Mouse (Mus musculus) mouse trophoblast stem cell (cell line): ENCODE data around the gene Glo1.

Experiments
- in situ Hi-C, 2 experiments: fragments of 300-500 bp; cut with MseI, MboI; formaldehyde crosslinking; loops; 2 replicates in 1 of 2; 3 replicates in 1 of 2; pipeline ENCODE4 v1.15.1; 2025

Glo1 gene

DNA sequence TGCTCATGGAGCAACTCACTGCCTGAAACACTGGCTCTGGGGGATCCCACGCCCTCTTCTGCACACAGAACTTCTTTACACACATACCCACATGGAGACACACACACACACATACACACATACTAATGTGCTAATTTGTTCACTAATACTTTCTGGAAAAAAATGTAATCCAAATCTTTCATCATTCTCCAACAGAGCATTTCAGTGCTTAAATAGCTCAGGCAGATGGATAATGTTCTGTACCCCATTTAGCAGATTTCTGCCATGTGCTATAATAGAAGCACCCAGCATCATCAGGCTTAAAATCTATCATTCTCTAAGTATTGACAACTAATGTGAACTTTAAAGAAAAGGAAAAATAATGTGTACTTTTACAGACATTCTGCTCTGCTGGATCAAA lies 45.9 kb downstream of the Glo1 start:
- in situ Hi-C loops, result no loop called here

DNA sequence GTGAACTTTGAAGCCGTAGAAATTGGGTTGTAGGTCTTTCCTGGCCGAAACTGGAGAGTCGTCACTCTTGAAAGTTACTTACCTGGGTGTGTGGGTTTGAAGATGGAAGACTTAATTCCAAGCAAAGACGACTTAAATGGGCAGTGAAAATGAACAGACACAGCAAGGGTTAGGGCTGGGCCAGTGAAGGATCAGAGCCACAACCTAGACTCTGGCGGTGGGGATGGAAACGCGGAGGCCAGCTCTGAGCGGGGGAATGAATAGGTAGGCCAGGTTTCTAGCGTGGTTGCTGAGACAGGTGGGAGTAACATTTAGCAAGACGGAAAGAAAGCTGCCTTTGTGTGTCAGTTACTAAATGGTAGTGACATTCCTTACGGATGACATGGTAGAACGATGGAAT lies 49.7 kb downstream of the Glo1 start:
- in situ Hi-C loops, result no loop called here

- in situ Hi-C loops, result no loop called here
These were observed 50.5 kb downstream of the Glo1 start, which contains the start of gene Btbd9 for GRCm38 (mm10) chr17:30575941-30576773. Gene Btbd9 (minus strand): TSS chr17:30576488.

- in situ Hi-C loops, result no loop called here
These were observed 51.4 kb downstream of the Glo1 start for GRCm38 (mm10) chr17:30575121-30575904.

GRCm38 (mm10) chr17:30574783-30575075 lies 51.9 kb downstream of the Glo1 start:
- in situ Hi-C loops, result no loop called here

DNA sequence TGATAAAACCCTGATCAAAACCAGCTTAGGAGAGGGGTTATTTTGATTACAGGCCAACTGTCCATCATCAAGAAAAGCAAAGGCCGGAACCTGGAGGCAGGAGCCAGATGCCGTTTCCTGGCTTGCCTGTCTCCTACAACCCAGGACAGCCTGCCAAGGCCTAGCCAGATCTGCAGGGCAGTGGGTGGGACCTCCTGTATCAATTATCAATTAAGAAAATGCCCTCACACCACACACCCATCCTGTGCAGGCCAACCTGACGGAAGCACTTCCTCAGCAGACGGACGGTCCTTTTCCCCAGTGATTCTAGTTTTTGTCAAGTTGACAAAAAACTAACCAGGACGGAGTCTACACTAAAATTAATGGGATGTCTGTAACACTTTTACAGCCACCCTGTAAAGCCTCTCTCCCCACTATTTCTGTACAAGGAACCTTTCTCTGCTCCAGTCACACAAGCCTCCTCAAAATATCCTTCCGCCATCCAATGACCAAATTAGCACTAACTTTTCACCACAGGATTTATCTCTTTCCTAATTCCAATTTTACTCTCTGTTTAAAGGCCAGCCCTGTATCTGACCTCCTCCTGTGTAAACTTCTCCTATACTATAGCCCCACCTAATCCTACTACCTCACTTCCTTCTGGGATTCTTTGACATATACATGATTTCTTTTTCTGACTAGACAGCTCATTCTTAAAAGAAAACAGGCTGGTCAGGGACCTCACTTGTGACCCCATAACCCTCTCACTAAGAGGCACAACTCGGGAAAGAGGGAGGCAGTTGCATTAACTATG lies 52.5 kb downstream of the Glo1 start:
- in situ Hi-C loops, result no loop called here

GRCm38 (mm10) chr17:30570971-30571370 lies 55.7 kb downstream of the Glo1 start:
- in situ Hi-C loops, result no loop called here

DNA sequence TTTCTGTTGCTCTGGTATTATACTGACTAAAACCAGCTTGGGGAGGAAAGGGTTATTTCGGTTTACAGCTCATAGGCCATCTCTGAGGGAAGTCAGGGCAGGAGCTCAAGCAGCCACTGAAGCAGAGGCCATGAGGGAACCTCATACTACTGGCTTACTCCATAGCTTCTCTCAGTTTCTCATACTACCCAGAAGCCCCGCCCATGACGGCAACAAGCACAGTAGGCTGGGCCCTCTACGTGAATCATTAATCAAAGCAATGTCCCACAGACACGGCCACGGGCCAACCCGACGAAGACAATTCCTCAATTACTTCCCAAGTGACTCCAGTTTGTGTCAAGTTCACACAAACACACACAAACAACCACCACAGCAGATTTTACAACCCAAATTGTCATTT lies 56.5 kb downstream of the Glo1 start:
- in situ Hi-C loops, result no loop called here

DNA sequence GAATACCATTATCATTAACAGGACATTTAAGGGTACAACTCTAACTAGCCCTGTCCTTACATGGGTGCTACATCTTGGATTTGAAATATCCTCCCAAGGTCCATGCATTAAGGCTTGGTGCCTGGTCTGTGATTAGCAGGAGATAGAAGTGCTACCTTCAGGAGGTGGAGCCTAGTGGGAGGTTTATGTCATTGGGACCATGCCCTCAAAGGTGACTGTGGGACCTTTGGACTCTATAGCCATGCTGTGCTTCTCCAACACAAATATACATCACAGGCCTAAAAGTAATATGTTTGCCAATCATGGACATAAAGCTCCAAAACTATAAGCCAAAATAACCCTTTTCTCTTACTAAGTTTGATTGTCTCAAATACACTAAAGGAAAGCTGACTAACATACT lies 58.2 kb downstream of the Glo1 start:
- in situ Hi-C loops, result no loop called here

- in situ Hi-C loops, result no loop called here
These were observed 61.7 kb downstream of the Glo1 start for GRCm38 (mm10) chr17:30564971-30565370.

DNA sequence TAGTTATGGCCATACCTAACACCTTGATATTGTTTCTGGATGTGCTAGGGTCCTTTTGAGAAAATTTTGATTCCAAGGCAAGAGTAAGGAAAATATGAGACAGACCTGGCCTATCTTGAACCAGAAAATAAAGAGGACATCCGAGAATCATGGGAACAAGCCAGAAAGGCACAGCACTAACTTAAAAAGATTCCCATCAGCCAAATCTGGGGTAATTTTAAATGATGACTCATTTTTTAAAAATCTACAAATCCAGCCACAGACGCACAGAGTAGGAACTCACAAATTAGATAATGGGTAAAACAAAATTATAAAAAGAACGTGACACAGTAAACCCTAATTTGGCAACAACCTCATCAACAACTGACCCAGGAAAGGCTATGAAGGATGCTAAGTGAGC lies 62.3 kb downstream of the Glo1 start:
- in situ Hi-C loops, result no loop called here

DNA sequence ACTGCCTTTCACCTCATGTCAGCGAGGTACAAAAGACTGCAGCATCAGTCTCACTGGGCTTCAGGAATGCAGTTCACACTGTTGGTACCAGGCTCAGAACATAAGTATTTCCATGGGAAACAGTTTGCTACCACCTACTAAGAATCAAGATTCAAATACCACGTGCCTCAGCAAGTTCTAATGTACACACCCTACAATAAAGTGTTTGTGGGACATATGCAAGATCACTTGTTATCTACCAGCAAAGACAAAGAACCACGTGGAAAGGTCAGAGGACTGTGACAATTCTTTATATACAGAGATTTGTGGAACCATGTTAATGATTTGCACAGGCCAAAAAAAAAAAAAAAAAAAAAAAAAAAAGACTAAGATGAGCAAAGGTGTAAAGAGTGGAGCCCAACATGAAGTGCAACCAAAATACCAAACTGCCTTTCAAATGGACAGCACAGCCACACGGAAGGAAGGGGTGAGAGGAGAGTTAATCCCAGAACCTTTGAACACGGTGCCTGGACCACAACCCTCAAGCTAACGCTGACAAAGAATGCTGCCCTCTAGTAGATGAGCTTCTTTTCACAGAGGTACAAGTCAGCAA lies 63.1 kb downstream of the Glo1 start:
- in situ Hi-C loops, result no loop called here

GRCm38 (mm10) chr17:30562770-30563169 lies 63.9 kb downstream of the Glo1 start:
- in situ Hi-C loops, result no loop called here

GRCm38 (mm10) chr17:30559536-30559935 lies 67.1 kb downstream of the Glo1 start:
- in situ Hi-C loops, result loop anchor here in 1 of 2 experiments (10.0 kb wide), 1 partner anchor 115 kb away; no protein-coding TSS in a partner anchor

GRCm38 (mm10) chr17:30558623-30559022 lies 68.0 kb downstream of the Glo1 start:
- in situ Hi-C loops, result loop anchor here in 1 of 2 experiments (10.0 kb wide), 1 partner anchor 116 kb away; no protein-coding TSS in a partner anchor

GRCm38 (mm10) chr17:30556512-30556911 lies 70.2 kb downstream of the Glo1 start:
- in situ Hi-C loops, result loop anchor here in 1 of 2 experiments (10.0 kb wide), 1 partner anchor 118 kb away; no protein-coding TSS in a partner anchor

GRCm38 (mm10) chr17:30553027-30553937 lies 73.4 kb downstream of the Glo1 start:
- in situ Hi-C loops, result loop anchor here in 1 of 2 experiments (10.0 kb wide), 1 partner anchor 122 kb away; no protein-coding TSS in a partner anchor

- in situ Hi-C loops, result loop anchor here in 1 of 2 experiments (10.0 kb wide), 1 partner anchor 124 kb away; no protein-coding TSS in a partner anchor
These were observed 75.9 kb downstream of the Glo1 start for GRCm38 (mm10) chr17:30550774-30551107.

DNA sequence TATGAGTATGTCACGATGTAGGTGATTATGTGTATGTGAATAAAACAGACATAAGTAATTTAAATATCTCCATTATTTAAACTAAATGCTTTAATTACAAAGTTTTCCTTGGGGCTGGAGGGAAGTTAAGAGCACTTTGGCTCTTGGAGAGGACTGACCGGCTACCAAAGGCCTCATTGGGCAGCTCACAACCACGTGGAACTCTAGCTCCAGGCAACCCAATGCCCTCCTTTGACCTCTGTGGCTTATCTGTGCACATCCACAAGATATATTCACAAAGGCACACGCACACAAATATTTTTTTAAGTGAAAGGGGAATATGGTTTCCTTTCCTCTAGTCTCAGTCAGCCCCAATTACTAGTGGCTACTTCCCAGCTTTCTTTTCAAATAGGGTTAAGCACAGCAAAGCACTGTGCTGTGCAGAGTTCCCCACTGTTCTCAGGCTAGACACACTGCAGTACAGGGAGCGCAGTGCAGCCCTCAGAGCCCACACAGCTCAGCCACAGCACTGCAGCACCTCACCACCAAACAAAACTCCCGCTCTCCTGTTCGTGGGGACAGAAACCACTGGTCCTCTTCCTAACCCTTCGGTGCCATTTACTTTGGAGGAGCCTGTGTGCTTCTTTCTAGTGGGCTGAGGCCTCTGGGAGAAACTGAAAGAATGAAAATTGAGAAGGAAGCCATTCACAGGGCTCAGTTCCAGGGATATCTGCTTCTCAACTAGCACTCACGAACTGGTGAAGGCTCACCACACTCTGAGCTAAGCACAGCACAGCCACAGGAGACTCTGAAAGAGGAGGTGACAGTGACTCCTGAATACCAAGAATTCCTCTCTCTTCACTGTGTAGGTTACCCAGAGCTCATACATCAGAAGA lies 76.5 kb downstream of the Glo1 start:
- in situ Hi-C loops, result loop anchor here in 1 of 2 experiments (10.0 kb wide), 1 partner anchor 125 kb away; no protein-coding TSS in a partner anchor
